Mouse (Mus musculus): ENCODE data around the gene Hscb. TPM values are rescaled to one million over a fixed set of nuclear protein-coding genes. Genes with fewer than 3 reads are reported as not detected.
A peak's percentile ranks its signal among the peaks of the same experiment; 100 is the strongest.

Hscb gene
- polyA plus RNA-seq, 1 experiment from 2014 or later: 33.1 TPM

GRCm38 (mm10) chr5:110797696-110798095 is 41.9 kb downstream of the Hscb start:
- 59% methylated on average over 4 of the region's 4 CpGs for WGBS
- ATAC-seq (ENCODE audit: low read depth): peak; percentile 40; the same call in 1 of the 2 replicates
- no peak overlapping the region for H3K9ac ChIP-seq (ENCODE audit: low read length)

GRCm38 (mm10) chr5:110794363-110794762 is 45.2 kb downstream of the Hscb start:
- no peaks in the 10 kb centered on the region for H3K9me3 ChIP-seq (ENCODE audit: control insufficient read depth, low read length)
- H3K27me3 ChIP-seq (ENCODE audit: control insufficient read depth, insufficient read depth, low read depth, low read length): no peaks in the 10 kb centered on the region
- no peak overlapping the region for H3K4me3 ChIP-seq (ENCODE audit: low read length)
- H3K9ac ChIP-seq (ENCODE audit: low read length): no peak overlapping the region
- H3K4me2 ChIP-seq (ENCODE audit: low read depth, low read length): no peak overlapping the region
- H3K36me3 ChIP-seq (ENCODE audit: control insufficient read depth, insufficient read depth, low read length): peaks cover 52% of the 10 kb centered on the region
- WGBS: 87% methylated on average over 7 of the region's 7 CpGs
- H3K4me1 ChIP-seq (replicated peaks; ENCODE audit: control insufficient read depth, insufficient read depth, low read length): peaks cover 3% of the 10 kb centered on the region; the same call in 1 of the 2 replicates
- H3K27ac ChIP-seq (ENCODE audit: low read length): no peak overlapping the region
- no peak for ATAC-seq (ENCODE audit: low read depth)

More at GRCm38 (mm10) chr5:110797696-110798095, 41.9 kb downstream of the Hscb start:
- Histone ChIP-seq H3K27me3 (ENCODE audit: control insufficient read depth, insufficient read depth, low read depth, low read length) (no peaks in the 10 kb centered on the region), H3K9me3 (ENCODE audit: control insufficient read depth, low read length) (no peaks in the 10 kb centered on the region), H3K27ac (ENCODE audit: low read length) (no peak overlapping the region), H3K4me3 (ENCODE audit: low read length) (no peak overlapping the region), H3K36me3 (ENCODE audit: control insufficient read depth, insufficient read depth, low read length) (peaks cover 45% of the 10 kb centered on the region), H3K4me2 (ENCODE audit: low read depth, low read length) (no peak overlapping the region), H3K4me1 (replicated peaks; ENCODE audit: control insufficient read depth, insufficient read depth, low read length) (peaks cover 3% of the 10 kb centered on the region; the same call in 1 of the 2 replicates)

- WGBS: 55% methylated on average over 5 of the region's 5 CpGs
- Histone ChIP-seq H3K4me1 (replicated peaks; ENCODE audit: control insufficient read depth, insufficient read depth, low read length) (no peaks in the 10 kb centered on the region), H3K4me2 (ENCODE audit: low read depth, low read length) (no peak overlapping the region), H3K27me3 (ENCODE audit: control insufficient read depth, insufficient read depth, low read depth, low read length) (no peaks in the 10 kb centered on the region), H3K27ac (ENCODE audit: low read length) (no peak overlapping the region), H3K36me3 (ENCODE audit: control insufficient read depth, insufficient read depth, low read length) (peaks cover 51% of the 10 kb centered on the region), H3K9ac (ENCODE audit: low read length) (no peak overlapping the region), H3K9me3 (ENCODE audit: control insufficient read depth, low read length) (no peaks in the 10 kb centered on the region), H3K4me3 (ENCODE audit: low read length) (no peak overlapping the region)
- peak; percentile 50 for ATAC-seq (ENCODE audit: low read depth)
Observed at GRCm38 (mm10) chr5:110788684-110789083, 50.9 kb downstream of the Hscb start.

GRCm38 (mm10) chr5:110786081-110786835 is 53.3 kb downstream of the Hscb start:
- no peaks in the 10 kb centered on the region for H3K4me1 ChIP-seq (replicated peaks; ENCODE audit: control insufficient read depth, insufficient read depth, low read length)
- peaks cover 36% of the 10 kb centered on the region for H3K36me3 ChIP-seq (ENCODE audit: control insufficient read depth, insufficient read depth, low read length)
- no peak overlapping the region for H3K27ac ChIP-seq (ENCODE audit: low read length)
- H3K4me2 ChIP-seq (ENCODE audit: low read depth, low read length): no peak overlapping the region
- no peaks in the 10 kb centered on the region for H3K9me3 ChIP-seq (ENCODE audit: control insufficient read depth, low read length)
- no peak for ATAC-seq (ENCODE audit: low read depth)
- no peak overlapping the region for H3K4me3 ChIP-seq (ENCODE audit: low read length)
- no peak overlapping the region for H3K9ac ChIP-seq (ENCODE audit: low read length)
- H3K27me3 ChIP-seq (ENCODE audit: control insufficient read depth, insufficient read depth, low read depth, low read length): no peaks in the 10 kb centered on the region
- 81% methylated on average over 11 of the region's 11 CpGs for WGBS

GRCm38 (mm10) chr5:110783150-110783549 is 56.4 kb downstream of the Hscb start:
- Histone ChIP-seq H3K27ac (ENCODE audit: low read length) (no peak overlapping the region), H3K36me3 (ENCODE audit: control insufficient read depth, insufficient read depth, low read length) (peaks cover 17% of the 10 kb centered on the region), H3K9ac (ENCODE audit: low read length) (no peak overlapping the region), H3K27me3 (ENCODE audit: control insufficient read depth, insufficient read depth, low read depth, low read length) (no peaks in the 10 kb centered on the region), H3K4me1 (replicated peaks; ENCODE audit: control insufficient read depth, insufficient read depth, low read length) (peaks cover 15% of the 10 kb centered on the region), H3K4me2 (ENCODE audit: low read depth, low read length) (no peak overlapping the region), H3K4me3 (ENCODE audit: low read length) (no peak overlapping the region), H3K9me3 (ENCODE audit: control insufficient read depth, low read length) (no peaks in the 10 kb centered on the region)
- no peak for ATAC-seq (ENCODE audit: low read depth)
- 63% methylated on average over 8 of the region's 8 CpGs for whole genome bisulfite sequencing

- H3K4me1 ChIP-seq (replicated peaks; ENCODE audit: control insufficient read depth, insufficient read depth, low read length): peaks cover 15% of the 10 kb centered on the region
- no peak for ATAC-seq (ENCODE audit: low read depth)
- H3K9ac ChIP-seq (ENCODE audit: low read length): no peak overlapping the region
- no peak overlapping the region for H3K4me3 ChIP-seq (ENCODE audit: low read length)
- peaks cover 13% of the 10 kb centered on the region for H3K36me3 ChIP-seq (ENCODE audit: control insufficient read depth, insufficient read depth, low read length)
- no peak overlapping the region for H3K27ac ChIP-seq (ENCODE audit: low read length)
- no peaks in the 10 kb centered on the region for H3K27me3 ChIP-seq (ENCODE audit: control insufficient read depth, insufficient read depth, low read depth, low read length)
- 79% methylated on average over 7 of the region's 7 CpGs for WGBS
- H3K9me3 ChIP-seq (ENCODE audit: control insufficient read depth, low read length): no peaks in the 10 kb centered on the region
- H3K4me2 ChIP-seq (ENCODE audit: low read depth, low read length): no peak overlapping the region
Observed at GRCm38 (mm10) chr5:110781529-110782238, 57.9 kb downstream of the Hscb start.

- peak; percentile 23 for ATAC-seq (ENCODE audit: low read depth)
- peak overlapping the region; percentile 83 for H3K4me3 ChIP-seq (ENCODE audit: low read length)
- peaks cover 9% of the 10 kb centered on the region; the same call in 1 of the 2 replicates for H3K36me3 ChIP-seq (ENCODE audit: control insufficient read depth, insufficient read depth, low read length)
- H3K4me1 ChIP-seq (replicated peaks; ENCODE audit: control insufficient read depth, insufficient read depth, low read length): peaks cover 15% of the 10 kb centered on the region
- peak overlapping the region; percentile 55; the same call in 1 of the 2 replicates for H3K27ac ChIP-seq (ENCODE audit: low read length)
- WGBS: 49% methylated on average over 10 of the region's 10 CpGs
- H3K27me3 ChIP-seq (ENCODE audit: control insufficient read depth, insufficient read depth, low read depth, low read length): no peaks in the 10 kb centered on the region
- H3K9ac ChIP-seq (ENCODE audit: low read length): peak overlapping the region; percentile 84
- H3K9me3 ChIP-seq (ENCODE audit: control insufficient read depth, low read length): no peaks in the 10 kb centered on the region
- peak overlapping the region; percentile 92 for H3K4me2 ChIP-seq (ENCODE audit: low read depth, low read length)
Observed at GRCm38 (mm10) chr5:110780761-110781528, 58.6 kb downstream of the Hscb start.

- H3K27ac ChIP-seq (ENCODE audit: low read length): peak within 1 kb of the TSS; percentile 55; the same call in 1 of the 2 replicates
- peak within 1 kb of the TSS; percentile 92 for H3K4me2 ChIP-seq (ENCODE audit: low read depth, low read length)
- ATAC-seq (ENCODE audit: low read depth): peak; percentile 93
- H3K4me3 ChIP-seq (ENCODE audit: low read length): peak within 1 kb of the TSS; percentile 83
- H3K27me3 ChIP-seq (ENCODE audit: control insufficient read depth, insufficient read depth, low read depth, low read length): no peaks in the 10 kb centered on the region
- peaks cover 10% of the 10 kb centered on the region for H3K36me3 ChIP-seq (ENCODE audit: control insufficient read depth, insufficient read depth, low read length)
- no peaks in the 10 kb centered on the region for H3K9me3 ChIP-seq (ENCODE audit: control insufficient read depth, low read length)
- under 1% methylated on average over 57 of the region's 57 CpGs for WGBS
- H3K9ac ChIP-seq (ENCODE audit: low read length): peak within 1 kb of the TSS; percentile 84
- H3K4me1 ChIP-seq (replicated peaks; ENCODE audit: control insufficient read depth, insufficient read depth, low read length): peaks cover 15% of the 10 kb centered on the region
Observed at GRCm38 (mm10) chr5:110779998-110780760, 59.4 kb downstream of the Hscb start, which contains the start of gene Pus1. Gene Pus1, minus strand, starts transcription at chr5:110780659.

Measured in lung, embryonic 16.5 days (tissue).